ENCODE assay signal across 23 mouse cellular contexts in genomic region chr12:103518640-103519039, GRCm38 (mm10). TPM values are rescaled to one million over a fixed set of nuclear protein-coding genes. Genes with fewer than 3 reads are reported as not detected.
DNase-seq lines count a peak whose midpoint lies in the region; ATAC-seq and TF ChIP-seq lines count a peak whose summit lies in the region.
"Had no signal": no experiment of that assay in that cellular context is flagged by ENCODE, and none has a peak within 500 bp of the region (broad histone marks: within the 10 kb centered on the region; RNA-seq: fewer than 3 reads in every experiment).

No protein-coding gene starts in this region.

- H3K9me3 ChIP-seq in G1E (replicated peaks): peaks cover 7% of the 10 kb centered on the region
- H3K9me3 ChIP-seq in midbrain, postnatal 0 days (ENCODE audit: low read length): no peaks in the 10 kb centered on the region; the same call in 1 of the 2 replicates
- H3K9me3 ChIP-seq: heart, embryonic 15.5 days; hindbrain, embryonic 10.5 days; hindbrain, embryonic 15.5 days had no signal

- WGBS in midbrain, postnatal 0 days: 93% methylated on average over 6 of the region's 6 CpGs

- no peak for TF ChIP-seq CTCF in C2C12 (IDR thresholded peaks at IDR 0.05; ENCODE audit: control insufficient read depth, insufficient read depth, insufficient read length)
- TF ChIP-seq CTCF in G1E (IDR thresholded peaks at IDR 0.05; ENCODE audit: low read depth, low read length): no peak
- no peak for TF ChIP-seq CTCF in midbrain, postnatal 0 days (IDR thresholded peaks at IDR 0.05)

- no peak overlapping the region for H3K4me2 ChIP-seq in midbrain, postnatal 0 days (ENCODE audit: low read depth, low read length, poor library complexity, severe bottlenecking)
- H3K4me2 ChIP-seq: embryonic facial prominence, embryonic 13.5 days; forebrain, embryonic 12.5 days; heart, embryonic 11.5 days; heart, embryonic 15.5 days; hindbrain, embryonic 15.5 days had no signal

- H3K27me3 ChIP-seq in C2C12 (ENCODE audit: control insufficient read depth, insufficient read depth, insufficient read length) (no peaks in the 10 kb centered on the region), G1E (ENCODE audit: insufficient read depth, low read length) (no peaks in the 10 kb centered on the region)
- H3K27me3 ChIP-seq in midbrain, postnatal 0 days (ENCODE audit: insufficient read depth, low read length): no peaks in the 10 kb centered on the region
- H3K27me3 ChIP-seq: embryonic facial prominence, embryonic 13.5 days; heart, embryonic 15.5 days; hindbrain, embryonic 15.5 days had no signal

- ATAC-seq in G1E (ENCODE audit: extremely low read depth, insufficient number of reproducible peaks, low FRiP score, poor library complexity, severe bottlenecking): 0 out of 2 replicates have a peak, but pooled peaks have one; percentile 36
- ATAC-seq in midbrain, postnatal 0 days (ENCODE audit: low FRiP score): no peak
- ATAC-seq in activated CD4-positive, CD25-positive, alpha-beta regulatory T cell, adult 4 months: no peak
- ATAC-seq: forebrain, embryonic 16.5 days; intestine, embryonic 16.5 days had no signal

- H3K9ac ChIP-seq in midbrain, postnatal 0 days (replicated peaks; ENCODE audit: low read length, poor library complexity, severe bottlenecking): no peak overlapping the region
- H3K9ac ChIP-seq: embryonic facial prominence, embryonic 13.5 days; forebrain, embryonic 12.5 days; heart, embryonic 15.5 days; hindbrain, embryonic 15.5 days had no signal

- no peak overlapping the region for H3ac ChIP-seq in C2C12 (ENCODE audit: control insufficient read depth, insufficient read length, low read depth)

- H3K79me2 ChIP-seq in C2C12 (ENCODE audit: control insufficient read depth, insufficient read depth): no peaks in the 10 kb centered on the region

- H3K4me3 ChIP-seq in C2C12 (ENCODE audit: insufficient read depth, poor library complexity, severe bottlenecking) (no peak overlapping the region), G1E (ENCODE audit: low read depth, low read length) (no peak overlapping the region)
- no peak overlapping the region for H3K4me3 ChIP-seq in midbrain, postnatal 0 days (ENCODE audit: low read depth, low read length)
- H3K4me3 ChIP-seq: embryonic facial prominence, embryonic 13.5 days; forebrain, embryonic 12.5 days; heart, adult 2 months; heart, embryonic 15.5 days; hindbrain, embryonic 10.5 days; hindbrain, embryonic 15.5 days had no signal

- no peak overlapping the region for H3K27ac ChIP-seq in midbrain, postnatal 0 days (ENCODE audit: low read depth, low read length)
- H3K27ac ChIP-seq: embryonic facial prominence, embryonic 13.5 days; forebrain, embryonic 12.5 days; heart, adult 2 months; heart, embryonic 15.5 days; hindbrain, embryonic 10.5 days; hindbrain, embryonic 15.5 days had no signal

- H3K79me3 ChIP-seq in C2C12 (ENCODE audit: low read depth): no peaks in the 10 kb centered on the region

- peak; percentile 15 to 21 for DNase-seq in left cerebral cortex, adult 18-20 months (ENCODE audit: low spot score in 2 of 2)
- DNase-seq in left cerebral cortex, adult 8-10 months (ENCODE audit: low spot score in 2 of 2): no peak
- no peak for DNase-seq in G1E (ENCODE audit: low spot score)
- peak; percentile 11 for DNase-seq in c-Kit-negative CD71-positive TER-119-positive erythroid progenitor cells, embryonic 14.5 days (ENCODE audit: low read depth, low spot score)
- no peak for DNase-seq in midbrain, postnatal 0 days (ENCODE audit: low spot score)
- DNase-seq in kidney, postnatal 10 days: no peak
- DNase-seq: adrenal gland, postnatal 14 days; cerebellum, adult 11-12 months; cerebellum, adult 9-10 months; cerebellum, postnatal 36 days; gastrocnemius, postnatal 36 days; heart, adult 2 months; kidney, adult 2 months had no signal

- H3K4me1 ChIP-seq in G1E (ENCODE audit: insufficient read depth, low read depth, low read length): peaks cover 3% of the 10 kb centered on the region; the same call in 1 of the 2 replicates
- H3K4me1 ChIP-seq in midbrain, postnatal 0 days (ENCODE audit: insufficient read depth, low read length): peaks cover 4% of the 10 kb centered on the region; the same call in 1 of the 2 replicates
- H3K4me1 ChIP-seq: embryonic facial prominence, embryonic 13.5 days; heart, embryonic 15.5 days had no signal

- no peaks in the 10 kb centered on the region for H3K36me3 ChIP-seq in C2C12 (ENCODE audit: control insufficient read depth, insufficient read depth)
- no peaks in the 10 kb centered on the region for H3K36me3 ChIP-seq in G1E (replicated peaks)
- no peaks in the 10 kb centered on the region for H3K36me3 ChIP-seq in midbrain, postnatal 0 days (ENCODE audit: insufficient read depth, low read length)
- H3K36me3 ChIP-seq: embryonic facial prominence, embryonic 13.5 days; forebrain, embryonic 12.5 days; heart, embryonic 15.5 days; hindbrain, embryonic 10.5 days; hindbrain, embryonic 15.5 days had no signal

TF ChIP-seq in C2C12, 6 proteins besides CTCF, POLR2A, EP300 and RAD21:
- TF ChIP-seq USF1 (IDR thresholded peaks at IDR 0.05; ENCODE audit: low read depth): no peak
- no peak for TF ChIP-seq MYOD1 (IDR thresholded peaks at IDR 0.05; ENCODE audit: control insufficient read depth, insufficient read length, low read depth)
- no peak for TF ChIP-seq MAX (IDR thresholded peaks at IDR 0.05)
- no peak for TF ChIP-seq MYOG (IDR thresholded peaks at IDR 0.05; ENCODE audit: control insufficient read depth, extremely low read depth, insufficient read length)
- peak; percentile 48 for TF ChIP-seq FOSL1 (IDR thresholded peaks at IDR 0.05; ENCODE audit: insufficient read depth, low read length, poor library complexity, severe bottlenecking)

RNA-seq across cellular contexts. Expression of gene Ppp4r4, which starts 13.4 kb away (rescaled TPM):
- 10 to 100 TPM; 26.7 to 28.5 TPM for total RNA-seq in left cerebral cortex, adult 18-20 months (2021)
- 10 to 100 TPM; 24.7 to 31.9 (median 29.3) TPM for total RNA-seq in left cerebral cortex, adult 8-10 months (2022)
- polyA plus RNA-seq in C2C12 (2012; fragmentation: generic; extraction: Trizol) (0.09 TPM), G1E (2012) (not detected in 2 replicates)
- total RNA-seq in G1E (2014; fragmentation: Nextera tagmentation) (not detected in 2 replicates), G1E (2017) (0.05 TPM in 1 of 2 replicates, not detected in the other)
- 8.4 and 12.6 TPM in 2 replicates for total RNA-seq in midbrain, postnatal 0 days (2014; rRNA removed)
- polyA plus RNA-seq in midbrain, postnatal 0 days (2015; fragmentation: Nextera tagmentation; extraction: Ambion mirVana): 3.2 and 3.3 TPM in 2 replicates
- polyA plus RNA-seq in activated CD4-positive, CD25-positive, alpha-beta regulatory T cell, adult 4 months (2017; shearing (Covaris generic)): under 1 TPM in 1 of 2 experiments, not detected in 1; 0.17 TPM

Comparison
In these comparisons a context has a peak if more than half of its experiments do, and no peak if none do; other contexts are left out.
1. DNase-seq: peak in left cerebral cortex, adult 18-20 months (2 of 2) and c-Kit-negative CD71-positive TER-119-positive erythroid progenitor cells, embryonic 14.5 days (single experiment); none in left cerebral cortex, adult 8-10 months (0 of 2), G1E (single experiment), midbrain, postnatal 0 days (single experiment) and kidney, postnatal 10 days (single experiment).